Mouse (Mus musculus) midbrain, embryonic 15.5 days (tissue): Measurements from ENCODE around the gene Gbf1. TPM values are rescaled to one million over a fixed set of nuclear protein-coding genes. Genes with fewer than 3 reads are reported as not detected.

Experiments
- ATAC-seq: fragments of 200-750 bp; cut with Nextera tagmentation; replicated peaks from 2 replicates; pipeline ENCODE4 v1.8.0; 2017; ENCODE audit warnings: moderate TSS enrichment
- H3K27ac ChIP-seq: fragments of 300-500 bp; sonication (generic); 2 replicates; pipeline ENCODE4 v1.5.1; 2015; ENCODE audit warnings: mild to moderate bottlenecking, inconsistent platforms
- H3K27me3 ChIP-seq: fragments of 300-500 bp; sonication (generic); replicated peaks from 2 replicates; pipeline ENCODE4 v1.6.1; 2015; ENCODE audit warnings: inconsistent platforms
- H3K36me3 ChIP-seq: fragments of 300-500 bp; sonication (generic); replicated peaks from 2 replicates; pipeline ENCODE4 v1.6.1; 2015; ENCODE audit warnings: inconsistent platforms
- H3K4me1 ChIP-seq: fragments of 300-500 bp; sonication (generic); 2 replicates; pipeline ENCODE4 v1.6.1; 2015; ENCODE audit warnings: inconsistent platforms
- H3K4me2 ChIP-seq: fragments of 300-500 bp; sonication (generic); 2 replicates; pipeline ENCODE4 v1.6.1; 2015; ENCODE audit warnings: inconsistent platforms, mild to moderate bottlenecking, moderate library complexity
- H3K4me3 ChIP-seq: fragments of 300-500 bp; sonication (generic); 2 replicates; pipeline ENCODE4 v1.5.1; 2015; ENCODE audit warnings: mild to moderate bottlenecking, inconsistent platforms
- H3K9ac ChIP-seq: fragments of 300-500 bp; sonication (generic); 2 replicates; pipeline ENCODE4 v1.6.1; 2015; ENCODE audit warnings: mild to moderate bottlenecking, inconsistent platforms
- H3K9me3 ChIP-seq: fragments of 300-500 bp; sonication (generic); 2 replicates; pipeline ENCODE4 v1.6.1; 2016; ENCODE audit warnings: inconsistent platforms
- WGBS: fragments of 180-500 bp; shearing (Covaris S2); methylation state at CpG from one replicate; pipeline ENCODE4 v1.1.7; 2015; ENCODE audit warnings: mixed read lengths; 5-methylcytosine and 5-hydroxymethylcytosine counted together
- polyA plus RNA-seq: library from polyadenylated mRNA; unstranded; fragments of >200 nt; fragmentation: Nextera tagmentation; extraction: Ambion mirVana; gene quantifications from 2 replicates; pipeline ENCODE4 v1.2.1, GENCODE M21; 2015

The Gbf1 gene
- polyA plus RNA-seq, 1 experiment from 2014 or later: 83.0 TPM

- H3K4me3 ChIP-seq: no peak overlapping the region
- H3K27ac ChIP-seq: no peak overlapping the region
- no peak for ATAC-seq
- H3K4me1 ChIP-seq: peaks cover 33% of the 10 kb centered on the region
- no peaks in the 10 kb centered on the region for H3K9me3 ChIP-seq
- peaks cover 36% of the 10 kb centered on the region for H3K27me3 ChIP-seq
- no peak overlapping the region for H3K9ac ChIP-seq
- no peak overlapping the region for H3K4me2 ChIP-seq
- H3K36me3 ChIP-seq: peaks cover 5% of the 10 kb centered on the region; the same call in 1 of the 2 replicates
- 77% methylated on average over 16 of the region's 16 CpGs for WGBS
Measured at GRCm38 (mm10) chr19:46307781-46308180, 155.5 kb downstream of the Gbf1 start.

GRCm38 (mm10) chr19:46308303-46308702 lies 156.0 kb downstream of the Gbf1 start:
- no peaks in the 10 kb centered on the region for H3K9me3 ChIP-seq
- peaks cover 10% of the 10 kb centered on the region for H3K36me3 ChIP-seq
- peak overlapping the region; percentile 86 for H3K4me2 ChIP-seq
- H3K27ac ChIP-seq: no peak overlapping the region
- 54% methylated on average over 16 of the region's 16 CpGs for WGBS
- H3K4me3 ChIP-seq: peak overlapping the region; percentile 45; the same call in 1 of the 2 replicates
- ATAC-seq: no peak
- H3K27me3 ChIP-seq: peaks cover 36% of the 10 kb centered on the region
- peaks cover 33% of the 10 kb centered on the region for H3K4me1 ChIP-seq
- H3K9ac ChIP-seq: no peak overlapping the region

- H3K27ac ChIP-seq: no peak overlapping the region
- peak overlapping the region; percentile 86 for H3K4me2 ChIP-seq
- peak overlapping the region; percentile 45 for H3K4me3 ChIP-seq
- no peaks in the 10 kb centered on the region for H3K9me3 ChIP-seq
- H3K36me3 ChIP-seq: peaks cover 10% of the 10 kb centered on the region
- peaks cover 36% of the 10 kb centered on the region for H3K27me3 ChIP-seq
- 1% methylated on average over 47 of the region's 47 CpGs for WGBS
- peak; percentile 71 for ATAC-seq
- peak overlapping the region; percentile 50 for H3K9ac ChIP-seq
- peaks cover 32% of the 10 kb centered on the region for H3K4me1 ChIP-seq
Measured at GRCm38 (mm10) chr19:46308706-46309435, 156.6 kb downstream of the Gbf1 start.

GRCm38 (mm10) chr19:46309651-46310305 lies 157.5 kb downstream of the Gbf1 start:
- H3K9me3 ChIP-seq: no peaks in the 10 kb centered on the region
- H3K4me2 ChIP-seq: no peak overlapping the region
- ATAC-seq: no peak; the same call in 1 of the 2 replicates
- peaks cover 28% of the 10 kb centered on the region for H3K4me1 ChIP-seq
- no peak overlapping the region for H3K4me3 ChIP-seq
- H3K27ac ChIP-seq: no peak overlapping the region
- no peak overlapping the region for H3K9ac ChIP-seq
- 82% methylated on average over 21 of the region's 21 CpGs for WGBS
- H3K27me3 ChIP-seq: peaks cover 41% of the 10 kb centered on the region
- H3K36me3 ChIP-seq: peaks cover 10% of the 10 kb centered on the region

GRCm38 (mm10) chr19:46310312-46310865 lies 158.1 kb downstream of the Gbf1 start:
- Histone ChIP-seq H3K9me3 (no peaks in the 10 kb centered on the region), H3K4me1 (peaks cover 24% of the 10 kb centered on the region), H3K27ac (no peak overlapping the region), H3K9ac (no peak overlapping the region), H3K36me3 (peaks cover 10% of the 10 kb centered on the region), H3K27me3 (peaks cover 41% of the 10 kb centered on the region), H3K4me2 (no peak overlapping the region), H3K4me3 (no peak overlapping the region)
- WGBS: 89% methylated on average over 12 of the region's 12 CpGs
- no peak for ATAC-seq

GRCm38 (mm10) chr19:46311341-46311740 lies 159.0 kb downstream of the Gbf1 start:
- ATAC-seq: no peak
- peaks cover 26% of the 10 kb centered on the region for H3K4me1 ChIP-seq
- peaks cover 10% of the 10 kb centered on the region for H3K36me3 ChIP-seq
- peaks cover 44% of the 10 kb centered on the region for H3K27me3 ChIP-seq
- H3K27ac ChIP-seq: no peak overlapping the region
- no peak overlapping the region for H3K9ac ChIP-seq
- no peak overlapping the region for H3K4me2 ChIP-seq
- WGBS: 92% methylated on average over 9 of the region's 9 CpGs
- no peak overlapping the region for H3K4me3 ChIP-seq
- no peaks in the 10 kb centered on the region for H3K9me3 ChIP-seq

GRCm38 (mm10) chr19:46312566-46312965 lies 160.3 kb downstream of the Gbf1 start:
- 94% methylated on average over 21 of the region's 21 CpGs for WGBS
- no peak overlapping the region for H3K27ac ChIP-seq
- no peak overlapping the region for H3K9ac ChIP-seq
- H3K36me3 ChIP-seq: peaks cover 10% of the 10 kb centered on the region
- no peak for ATAC-seq
- peaks cover 39% of the 10 kb centered on the region for H3K4me1 ChIP-seq
- no peak overlapping the region for H3K4me2 ChIP-seq
- no peaks in the 10 kb centered on the region for H3K9me3 ChIP-seq
- H3K4me3 ChIP-seq: no peak overlapping the region
- peaks cover 47% of the 10 kb centered on the region for H3K27me3 ChIP-seq

GRCm38 (mm10) chr19:46313116-46313515 lies 160.8 kb downstream of the Gbf1 start:
- H3K4me2 ChIP-seq: no peak overlapping the region
- WGBS: 89% methylated on average over 9 of the region's 9 CpGs
- H3K4me1 ChIP-seq: peaks cover 42% of the 10 kb centered on the region
- H3K27ac ChIP-seq: no peak overlapping the region
- no peak overlapping the region for H3K9ac ChIP-seq
- H3K4me3 ChIP-seq: no peak overlapping the region
- H3K9me3 ChIP-seq: no peaks in the 10 kb centered on the region
- peaks cover 42% of the 10 kb centered on the region for H3K27me3 ChIP-seq
- ATAC-seq: no peak
- H3K36me3 ChIP-seq: peaks cover 10% of the 10 kb centered on the region

- 70% methylated on average over 6 of the region's 6 CpGs for WGBS
- Histone ChIP-seq H3K27ac (no peak overlapping the region), H3K36me3 (peaks cover 10% of the 10 kb centered on the region), H3K4me2 (no peak overlapping the region), H3K4me3 (no peak overlapping the region), H3K9me3 (no peaks in the 10 kb centered on the region), H3K27me3 (peaks cover 37% of the 10 kb centered on the region), H3K9ac (no peak overlapping the region), H3K4me1 (peaks cover 45% of the 10 kb centered on the region)
- ATAC-seq: no peak
Measured at GRCm38 (mm10) chr19:46313591-46313990, 161.3 kb downstream of the Gbf1 start.

- no peak overlapping the region for H3K4me2 ChIP-seq
- H3K27me3 ChIP-seq: peaks cover 35% of the 10 kb centered on the region
- no peak overlapping the region for H3K4me3 ChIP-seq
- no peaks in the 10 kb centered on the region for H3K9me3 ChIP-seq
- no peak overlapping the region for H3K27ac ChIP-seq
- H3K4me1 ChIP-seq: peaks cover 46% of the 10 kb centered on the region
- peaks cover 10% of the 10 kb centered on the region for H3K36me3 ChIP-seq
- no peak overlapping the region for H3K9ac ChIP-seq
- WGBS: 19% methylated on average over 18 of the region's 18 CpGs
- no peak for ATAC-seq
Measured at GRCm38 (mm10) chr19:46314151-46314601, 161.9 kb downstream of the Gbf1 start.

- WGBS: 42% methylated on average over 14 of the region's 14 CpGs
- H3K4me2 ChIP-seq: no peak overlapping the region
- peaks cover 51% of the 10 kb centered on the region for H3K4me1 ChIP-seq
- no peak overlapping the region for H3K9ac ChIP-seq
- H3K27me3 ChIP-seq: peaks cover 35% of the 10 kb centered on the region
- no peaks in the 10 kb centered on the region for H3K9me3 ChIP-seq
- no peak overlapping the region for H3K27ac ChIP-seq
- no peak overlapping the region for H3K4me3 ChIP-seq
- peaks cover 10% of the 10 kb centered on the region for H3K36me3 ChIP-seq
- ATAC-seq: no peak
Measured at GRCm38 (mm10) chr19:46314872-46315742, 162.8 kb downstream of the Gbf1 start.
